Mouse (Mus musculus): Measurements from ENCODE around the gene Xirp1.
A peak's percentile ranks its signal among the peaks of the same experiment; 100 is the strongest.

Gene Xirp1

GRCm38 (mm10) chr9:119970763-119971656 lies 52.4 kb downstream of the Xirp1 start:
- peak; percentile 77 for DNase-seq (ENCODE audit: low read depth)

- DNase-seq (ENCODE audit: low read depth), result peak; percentile 52
Measured at GRCm38 (mm10) chr9:119970221-119970620, 53.2 kb downstream of the Xirp1 start.

- DNase-seq (ENCODE audit: low read depth), result no peak
Measured at GRCm38 (mm10) chr9:119969811-119970210, 53.6 kb downstream of the Xirp1 start.

- no peak for DNase-seq (ENCODE audit: low read depth)
Measured at GRCm38 (mm10) chr9:119966221-119966910, 57.0 kb downstream of the Xirp1 start.

- no peak for DNase-seq (ENCODE audit: low read depth)
Measured at GRCm38 (mm10) chr9:119965186-119965585, 58.2 kb downstream of the Xirp1 start.

- no peak for DNase-seq (ENCODE audit: low read depth)
Measured at GRCm38 (mm10) chr9:119964206-119964605, 59.2 kb downstream of the Xirp1 start.

Measured in NIH3T3 (cell line).